Mouse (Mus musculus): ENCODE measurements at regions not wholly inside any gene's neighbourhood (a gene's known extent, or its start where the extent isn't known, plus 50 kb on each side); places are given as distances from the start of the nearest gene placed in this dataset.
A peak's percentile ranks its signal among the peaks of the same experiment; 100 is the strongest.

DNA sequence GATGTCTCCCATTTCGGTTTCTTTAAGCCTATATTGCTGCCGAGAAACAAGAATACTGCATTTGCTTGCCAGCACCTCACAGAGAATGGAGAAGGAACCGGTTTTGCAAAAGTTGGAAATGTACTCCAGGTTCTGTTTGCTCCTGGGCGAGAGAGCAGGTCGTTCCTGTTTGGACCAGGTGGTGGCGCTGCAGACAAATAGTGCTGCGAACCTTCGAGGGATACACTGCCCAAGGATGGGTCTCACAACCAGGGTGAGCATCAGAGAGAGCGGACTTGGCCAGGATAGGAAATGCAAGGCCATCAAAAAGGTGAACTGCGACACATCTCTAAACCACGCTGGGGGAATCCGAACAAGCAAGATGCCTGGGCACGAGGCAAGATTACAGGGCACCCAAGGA is 54.0 kb upstream of the Ets2 start:
- peak; percentile 62 to 84 for DNase-seq (ENCODE audit: low spot score in 2 of 2)

DNA sequence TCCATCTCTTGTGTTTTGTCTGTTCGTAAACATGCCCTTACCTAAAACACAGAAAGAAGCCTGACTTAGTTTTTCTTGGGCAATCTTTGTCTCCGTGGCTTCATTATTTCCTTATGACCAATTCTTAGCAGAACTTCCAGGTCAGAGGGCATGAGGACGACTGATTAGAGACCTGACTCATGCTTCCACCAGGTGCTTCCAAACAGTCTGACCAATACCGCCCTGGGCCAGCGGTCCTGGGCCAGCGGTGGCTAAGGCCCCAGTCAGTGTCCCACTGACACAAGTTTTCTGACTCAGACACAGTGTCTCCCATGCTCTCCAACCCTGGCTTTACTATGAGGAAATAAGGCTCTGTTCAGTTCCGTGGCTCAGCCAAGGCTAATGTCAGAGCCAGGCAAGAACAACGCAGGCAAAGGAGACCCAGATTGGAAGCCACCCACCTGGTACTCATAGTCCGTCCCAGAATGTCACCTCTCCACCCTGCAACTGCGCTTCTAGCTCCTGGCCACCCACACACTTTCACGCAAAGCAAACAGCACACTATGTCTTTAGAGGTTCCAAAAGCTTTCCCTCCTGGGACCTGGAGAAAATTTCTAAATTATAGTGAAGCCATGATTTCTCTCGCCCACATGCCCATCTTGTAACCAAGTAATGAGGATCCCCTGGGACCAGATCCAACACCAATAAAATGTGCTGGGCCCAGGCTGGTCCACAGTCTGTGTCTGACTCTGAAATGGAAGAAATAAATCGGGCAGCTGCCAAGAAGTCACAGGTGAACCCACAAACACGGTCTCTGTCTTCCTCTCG is 56.6 kb upstream of the Erg start:
- DNase-seq (ENCODE audit: low spot score in 2 of 2) = no peak

DNA sequence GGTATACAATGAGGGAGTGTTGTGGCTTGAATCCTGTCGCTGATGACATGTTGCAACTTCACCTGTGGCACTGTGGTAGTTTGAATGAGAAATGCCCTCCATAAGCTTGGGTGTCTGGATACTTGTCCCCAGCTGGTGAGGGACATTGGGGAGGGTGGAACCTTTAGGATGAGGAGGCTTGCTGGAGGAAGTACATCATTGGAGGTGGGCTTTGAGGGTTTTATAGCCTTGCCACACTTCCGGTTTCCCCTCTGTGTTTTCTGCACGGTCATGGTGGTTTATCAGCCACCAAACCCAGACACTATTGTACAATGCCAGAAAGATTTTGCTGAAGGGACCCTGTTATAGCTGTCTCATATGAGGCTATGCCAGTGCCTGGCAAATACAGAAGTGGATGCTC is 54.3 kb upstream of the Erg start:
- DNase-seq (ENCODE audit: low spot score in 2 of 2) = no peak

DNA sequence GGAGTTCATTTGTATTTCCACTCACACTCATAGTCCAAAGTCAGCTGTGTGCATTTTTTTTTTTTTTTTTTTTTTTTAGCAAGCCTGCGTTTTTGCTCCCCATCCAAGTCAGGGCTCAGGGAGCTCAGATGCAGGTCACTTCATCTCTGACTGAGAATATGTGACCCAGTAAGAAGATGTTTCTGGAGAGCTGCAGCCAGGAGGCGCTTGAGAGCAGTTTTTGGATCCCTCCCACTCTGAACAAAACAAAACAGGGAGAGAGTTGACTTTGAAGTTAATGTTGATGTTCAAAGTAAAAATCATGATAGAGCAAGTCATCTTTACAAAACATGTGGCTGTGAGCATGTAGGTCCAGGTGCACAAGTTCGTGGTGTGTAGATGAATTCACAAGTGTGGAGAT is 53.3 kb upstream of the Erg start:
- peak; percentile 28 to 41 for DNase-seq (ENCODE audit: low spot score in 2 of 2)

DNA sequence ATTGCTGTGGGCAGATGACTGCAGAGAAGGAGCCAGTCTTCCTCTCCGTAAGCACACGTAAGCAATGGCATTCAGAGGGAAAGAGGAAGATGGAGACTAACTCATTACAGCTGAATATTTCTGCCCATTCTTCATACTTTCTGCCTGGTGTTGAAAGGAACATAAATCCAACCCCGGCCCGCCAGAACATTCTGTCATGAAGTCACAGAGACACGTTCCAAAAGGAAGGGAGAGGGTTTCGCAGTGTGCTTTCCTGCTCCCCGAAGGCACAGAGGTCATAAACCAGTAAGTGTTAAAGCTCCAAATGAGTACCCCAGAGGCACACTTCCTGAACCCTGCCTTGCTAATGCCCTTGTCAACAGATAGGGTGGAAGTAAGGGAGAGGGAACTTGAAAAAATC is 51.5 kb upstream of the Erg start:
- DNase-seq (ENCODE audit: low spot score in 2 of 2) = no peak

DNA sequence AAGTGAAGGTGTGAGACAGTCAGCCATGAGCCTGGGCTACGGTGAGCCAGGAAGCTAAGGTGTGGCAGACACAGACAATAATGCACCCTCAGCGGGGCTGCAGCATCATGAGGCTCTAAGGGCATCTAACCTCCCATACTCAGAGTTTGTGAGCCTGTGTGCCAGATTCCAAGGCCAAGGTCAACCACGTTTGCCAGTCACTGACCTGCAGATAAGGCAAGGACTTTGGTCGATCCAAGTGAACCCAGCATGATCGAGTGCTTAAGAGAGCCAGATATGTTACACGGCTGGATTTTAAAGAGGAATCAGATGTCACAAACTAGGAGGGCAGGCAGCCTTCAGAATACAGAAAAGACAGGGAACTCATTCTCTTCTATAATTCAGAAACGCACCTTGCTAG is 50.2 kb upstream of the Erg start:
- no peak for DNase-seq (ENCODE audit: low spot score in 2 of 2)
